Mouse (Mus musculus): ENCODE measurements around the gene Nfkbib.

The Nfkbib gene

DNA sequence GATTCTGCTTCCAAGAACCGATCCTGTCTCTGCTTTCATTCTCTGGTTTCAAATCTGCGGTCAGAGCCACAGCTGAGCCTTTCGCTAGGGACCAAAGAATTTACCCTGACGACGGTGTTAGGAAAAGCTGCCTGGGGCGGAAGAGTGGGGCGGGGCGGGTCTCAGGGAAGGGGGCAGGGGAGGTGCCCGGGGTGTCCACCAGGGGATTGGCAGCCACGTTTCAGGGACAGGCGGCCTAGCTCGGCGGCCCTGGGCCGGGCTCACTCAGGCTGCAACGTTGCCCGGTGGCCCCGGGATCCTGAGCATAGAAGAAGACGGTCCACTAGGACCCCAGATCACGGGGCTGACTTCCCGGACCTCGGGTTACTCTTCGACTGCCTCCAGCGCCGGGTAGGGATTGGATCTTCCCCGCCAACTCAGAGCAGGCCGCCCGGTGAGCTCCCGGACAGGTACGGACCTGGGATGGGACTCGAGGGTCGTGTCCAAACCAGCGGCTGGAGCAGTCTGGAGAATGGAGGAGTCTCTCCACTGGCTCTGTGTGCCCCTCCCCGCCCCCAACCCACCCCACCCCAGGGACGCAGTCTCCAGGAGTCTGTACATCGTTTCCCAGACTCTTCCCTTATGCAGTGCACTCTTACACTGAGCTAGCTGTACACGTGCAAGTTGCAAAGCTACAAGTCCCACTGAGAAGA, 50.6 kb downstream of the Nfkbib start, which contains the start of gene Fbxo17:
Gene Fbxo17, plus strand, starts transcription at position 215 of the 692 bp plus-strand sequence.
- DNase-seq = no peak

DNA sequence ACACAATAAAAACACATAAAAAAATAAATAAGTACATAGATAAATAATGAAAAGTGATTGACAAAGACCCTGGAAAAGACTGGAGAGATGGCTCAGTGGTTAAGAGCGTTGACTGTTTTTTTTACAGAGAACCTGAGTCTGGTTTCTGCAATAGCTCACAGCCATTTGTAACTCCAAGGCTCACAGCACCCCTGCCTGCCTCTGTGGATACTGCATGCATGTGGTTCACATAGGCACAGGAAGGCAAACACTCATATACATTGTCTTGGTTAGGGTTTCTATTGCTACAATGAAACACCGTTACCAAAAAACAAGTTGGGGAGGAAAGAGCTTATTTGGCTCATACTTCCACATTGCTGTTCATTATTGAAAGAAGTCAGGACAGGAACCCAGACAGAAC, 51.7 kb downstream of the Nfkbib start:
- DNase-seq = no peak

DNA sequence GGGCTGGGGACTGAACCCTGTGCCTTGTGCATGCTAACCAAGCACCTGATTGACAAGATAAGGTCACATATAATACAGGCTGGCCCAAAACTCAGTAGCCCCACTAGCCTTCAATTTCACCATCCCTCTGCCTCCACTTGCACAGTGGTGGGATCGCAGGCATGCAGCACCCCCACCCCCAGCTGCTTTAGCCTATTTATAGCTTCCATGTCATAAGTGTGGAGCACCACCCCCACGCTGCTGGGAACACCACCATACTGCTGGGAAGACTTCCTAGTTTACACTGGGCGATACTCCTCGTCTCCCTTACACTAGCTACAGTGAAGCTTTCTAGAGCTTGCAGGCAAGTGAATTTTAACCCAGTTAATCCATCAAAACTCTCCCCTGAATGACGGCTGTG, 52.6 kb downstream of the Nfkbib start:
- no peak for DNase-seq

DNA sequence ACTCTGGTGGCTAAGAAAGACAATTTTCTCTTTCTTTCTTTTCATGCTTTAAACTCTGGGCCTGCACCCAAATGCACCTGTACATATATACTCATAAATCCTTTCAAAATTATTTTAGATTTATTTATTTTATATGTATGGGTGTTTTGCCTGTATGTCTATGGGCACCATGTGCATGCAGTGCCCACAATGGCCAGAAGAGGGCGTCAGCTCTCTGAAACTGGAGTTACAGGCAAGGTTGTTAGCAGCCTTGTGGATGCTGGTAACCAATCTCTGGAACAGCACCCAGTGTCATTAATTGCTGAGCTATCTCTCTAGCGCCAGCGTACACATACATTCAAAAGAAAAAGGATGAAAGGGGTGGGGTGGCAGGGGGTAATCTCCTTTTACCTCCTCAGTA, 56.4 kb downstream of the Nfkbib start:
- no peak for DNase-seq

DNA sequence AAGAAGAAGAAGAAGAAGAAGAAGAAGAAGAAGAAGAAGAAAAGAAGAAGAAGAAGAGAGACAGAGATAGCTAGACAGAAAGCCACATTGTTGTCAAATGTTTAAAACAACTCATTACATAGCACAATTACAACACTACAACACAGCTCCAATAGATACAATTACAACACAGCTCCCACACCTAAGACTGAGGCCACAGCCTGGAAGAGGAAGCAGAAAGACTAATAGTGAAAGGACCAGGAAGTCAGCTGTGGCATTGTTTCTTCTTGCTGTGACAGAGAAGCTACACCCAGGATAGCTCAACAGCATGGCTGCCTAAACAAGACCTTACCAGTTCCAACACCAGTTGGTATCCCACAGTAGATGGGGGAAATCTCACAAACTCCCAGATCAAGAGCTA, 57.9 kb downstream of the Nfkbib start:
- no peak for DNase-seq

All from kidney, adult 11 months (tissue).